Mouse (Mus musculus) intestine, embryonic 16.5 days (tissue): ENCODE results near the gene Dusp16. TPM values are rescaled to one million over a fixed set of nuclear protein-coding genes. Genes with fewer than 3 reads are reported as not detected.

Experiments used
- ATAC-seq: fragments of 200-750 bp; cut with Nextera tagmentation; 2 replicates; pipeline ENCODE4 v1.8.0; 2017; ENCODE audit warnings: moderate TSS enrichment, moderate library complexity
- H3K27ac ChIP-seq: fragments of 300-500 bp; sonication (generic); 2 replicates; pipeline ENCODE4 v1.5.1; 2014; ENCODE audit warnings: mild to moderate bottlenecking, low read length
- H3K27me3 ChIP-seq: fragments of 300-500 bp; sonication (generic); replicated peaks from 2 replicates; pipeline ENCODE4 v1.6.1; 2014; ENCODE audit warnings: low read length, control low read depth, mixed read lengths; ENCODE audit not compliant: control insufficient read depth, insufficient read depth
- H3K36me3 ChIP-seq: fragments of 300-500 bp; sonication (generic); 2 replicates; pipeline ENCODE4 v1.6.1; 2014; ENCODE audit warnings: low read length, control low read depth; ENCODE audit not compliant: control insufficient read depth, insufficient read depth
- H3K4me1 ChIP-seq: fragments of 300-500 bp; sonication (generic); 2 replicates; pipeline ENCODE4 v1.6.1; 2014; ENCODE audit warnings: low read length, control low read depth, mixed read lengths; ENCODE audit not compliant: control insufficient read depth, insufficient read depth
- H3K4me2 ChIP-seq: fragments of 300-500 bp; sonication (generic); 2 replicates; pipeline ENCODE4 v1.6.1; 2014; ENCODE audit warnings: low read depth, low read length, control low read depth
- H3K4me3 ChIP-seq: fragments of 300-500 bp; sonication (generic); 2 replicates; pipeline ENCODE4 v1.5.1; 2014; ENCODE audit warnings: mild to moderate bottlenecking, low read length
- H3K9ac ChIP-seq: fragments of 300-500 bp; sonication (generic); 2 replicates; pipeline ENCODE4 v1.6.1; 2014; ENCODE audit warnings: low read depth, low read length
- H3K9me3 ChIP-seq: fragments of 300-500 bp; sonication (generic); 2 replicates; pipeline ENCODE4 v1.6.1; 2016; ENCODE audit warnings: low read length, control low read depth; ENCODE audit not compliant: control insufficient read depth
- WGBS: fragments of 180-500 bp; shearing (Covaris S2); extraction: QIAGEN DNeasy Blood & Tissue Kit; methylation state at CpG from one replicate; pipeline ENCODE4 v1.1.7; 2014; 5-methylcytosine and 5-hydroxymethylcytosine counted together
- polyA plus RNA-seq: library from polyadenylated mRNA; unstranded; fragments of >200 nt; fragmentation: Nextera tagmentation; extraction: Ambion mirVana; gene quantifications from 2 replicates; pipeline ENCODE4 v1.2.1, GENCODE M21; 2015

Gene Dusp16
- polyA plus RNA-seq = 11.1 and 11.9 TPM in 2 replicates

- WGBS = under 1% methylated on average over 71 of the region's 108 CpGs
- peak; percentile 85 for ATAC-seq
These were observed at the start of gene Dusp16 for GRCm38 (mm10) chr6:134792141-134793045. Dusp16 (minus strand) TSS chr6:134792625.

GRCm38 (mm10) chr6:134840346-134840745 lies 47.9 kb upstream of the Dusp16 start:
- H3K27me3 ChIP-seq = no peaks in the 10 kb centered on the region
- no peak overlapping the region for H3K27ac ChIP-seq
- ATAC-seq = no peak
- H3K9me3 ChIP-seq = no peaks in the 10 kb centered on the region
- H3K4me1 ChIP-seq = no peaks in the 10 kb centered on the region
- no peak overlapping the region for H3K9ac ChIP-seq
- no peak overlapping the region for H3K4me2 ChIP-seq
- WGBS = 71% methylated on average over 2 of the region's 2 CpGs
- no peak overlapping the region for H3K4me3 ChIP-seq
- H3K36me3 ChIP-seq = no peaks in the 10 kb centered on the region

More at GRCm38 (mm10) chr6:134792141-134793045, at the start of gene Dusp16:
- Histone ChIP-seq H3K4me1 (peaks cover 8% of the 10 kb centered on the region), H3K27ac (peak within 1 kb of the TSS; percentile 98), H3K36me3 (no peaks in the 10 kb centered on the region), H3K27me3 (no peaks in the 10 kb centered on the region), H3K9ac (peak within 1 kb of the TSS; percentile 97), H3K4me3 (peak within 1 kb of the TSS; percentile 79), H3K9me3 (no peaks in the 10 kb centered on the region), H3K4me2 (peak within 1 kb of the TSS; percentile 69)

GRCm38 (mm10) chr6:134838111-134838510 lies 45.7 kb upstream of the Dusp16 start:
- Histone ChIP-seq H3K4me2 (no peak overlapping the region), H3K9me3 (no peaks in the 10 kb centered on the region), H3K4me1 (no peaks in the 10 kb centered on the region), H3K27me3 (no peaks in the 10 kb centered on the region), H3K27ac (no peak overlapping the region), H3K9ac (no peak overlapping the region), H3K4me3 (no peak overlapping the region), H3K36me3 (no peaks in the 10 kb centered on the region)
- 89% methylated on average over 4 of the region's 4 CpGs for WGBS
- no peak for ATAC-seq

- H3K4me1 ChIP-seq = 0 out of 2 replicates have a peak, but pooled peaks cover 2% of the 10 kb centered on the region
- H3K36me3 ChIP-seq = no peaks in the 10 kb centered on the region
- H3K4me2 ChIP-seq = no peak overlapping the region
- no peak for ATAC-seq
- no peaks in the 10 kb centered on the region for H3K27me3 ChIP-seq
- H3K4me3 ChIP-seq = no peak overlapping the region
- no peak overlapping the region for H3K9ac ChIP-seq
- H3K9me3 ChIP-seq = no peaks in the 10 kb centered on the region
- no peak overlapping the region for H3K27ac ChIP-seq
- 81% methylated on average over 9 of the region's 9 CpGs for WGBS
These were observed 42.3 kb upstream of the Dusp16 start for GRCm38 (mm10) chr6:134834585-134835251.

GRCm38 (mm10) chr6:134830776-134831175 lies 38.4 kb upstream of the Dusp16 start:
- 5% methylated on average over 10 of the region's 10 CpGs for WGBS
- H3K4me2 ChIP-seq = peak overlapping the region; percentile 81
- H3K9ac ChIP-seq = peak overlapping the region; percentile 84
- H3K27me3 ChIP-seq = no peaks in the 10 kb centered on the region
- H3K36me3 ChIP-seq = no peaks in the 10 kb centered on the region
- peaks cover 8% of the 10 kb centered on the region for H3K4me1 ChIP-seq
- peak overlapping the region; percentile 98 for H3K27ac ChIP-seq
- peak overlapping the region; percentile 78 for H3K4me3 ChIP-seq
- no peaks in the 10 kb centered on the region for H3K9me3 ChIP-seq
- peak; percentile 0; the same call in 1 of the 2 replicates for ATAC-seq

GRCm38 (mm10) chr6:134829786-134830700 lies 37.6 kb upstream of the Dusp16 start, which contains the start of gene Crebl2:
Crebl2 (plus strand) TSS chr6:134830154.
- Histone ChIP-seq H3K4me1 (peaks cover 8% of the 10 kb centered on the region), H3K9me3 (no peaks in the 10 kb centered on the region), H3K4me3 (peak within 1 kb of the TSS; percentile 78), H3K9ac (peak within 1 kb of the TSS; percentile 84), H3K4me2 (peak within 1 kb of the TSS; percentile 81), H3K27me3 (no peaks in the 10 kb centered on the region), H3K27ac (peak within 1 kb of the TSS; percentile 98), H3K36me3 (no peaks in the 10 kb centered on the region)
- under 1% methylated on average over 52 of the region's 58 CpGs for WGBS
- ATAC-seq = peak; percentile 97

GRCm38 (mm10) chr6:134822844-134823243 lies 30.4 kb upstream of the Dusp16 start:
- no peaks in the 10 kb centered on the region for H3K9me3 ChIP-seq
- no peaks in the 10 kb centered on the region for H3K27me3 ChIP-seq
- ATAC-seq = no peak
- no peak overlapping the region for H3K4me3 ChIP-seq
- WGBS = 69% methylated on average over 10 of the region's 10 CpGs
- no peaks in the 10 kb centered on the region for H3K4me1 ChIP-seq
- no peak overlapping the region for H3K27ac ChIP-seq
- no peak overlapping the region for H3K9ac ChIP-seq
- H3K36me3 ChIP-seq = no peaks in the 10 kb centered on the region
- H3K4me2 ChIP-seq = no peak overlapping the region

GRCm38 (mm10) chr6:134820411-134820810 lies 28.0 kb upstream of the Dusp16 start:
- Histone ChIP-seq H3K27me3 (no peaks in the 10 kb centered on the region), H3K4me3 (no peak overlapping the region), H3K4me2 (no peak overlapping the region), H3K9ac (no peak overlapping the region), H3K27ac (no peak overlapping the region), H3K4me1 (no peaks in the 10 kb centered on the region), H3K36me3 (no peaks in the 10 kb centered on the region), H3K9me3 (no peaks in the 10 kb centered on the region)
- 52% methylated on average over 6 of the region's 6 CpGs for WGBS
- ATAC-seq = no peak
